Mouse (Mus musculus): ENCODE results near the gene Cish. TPM values are rescaled to one million over a fixed set of nuclear protein-coding genes. Genes with fewer than 3 reads are reported as not detected.

Cish gene
- polyA plus RNA-seq, 1 experiment from 2014 or later: 6.0 TPM

DNA sequence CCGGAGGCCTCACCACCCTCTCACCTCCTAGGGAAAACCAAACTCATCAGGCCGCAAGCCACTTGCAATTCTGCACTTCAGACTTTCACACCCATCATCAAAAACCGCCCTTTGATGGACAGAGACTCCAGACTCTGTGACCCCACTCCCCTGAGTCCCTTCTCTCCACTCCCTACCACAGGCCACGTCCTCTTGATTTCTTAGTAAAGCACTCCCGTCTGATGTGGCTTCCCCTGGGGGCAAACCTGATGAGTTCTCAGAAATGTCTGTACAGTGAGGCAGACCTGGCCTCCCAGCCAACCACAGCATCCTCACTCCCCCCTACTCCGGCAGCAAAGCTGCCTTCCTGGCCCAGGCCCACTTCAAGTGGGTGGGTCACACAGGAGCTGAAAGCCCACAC, 38.5 kb downstream of the Cish start:
- H3K9ac ChIP-seq: no peak overlapping the region
- no peak overlapping the region for H3K4me3 ChIP-seq (replicated peaks)
- no peak overlapping the region for H3K27ac ChIP-seq
- no peaks in the 10 kb centered on the region; the same call in 1 of the 2 replicates for H3K36me3 ChIP-seq (replicated peaks)
- no peaks in the 10 kb centered on the region for H3K9me3 ChIP-seq
- H3K4me2 ChIP-seq: no peak overlapping the region
- no peak for ATAC-seq (ENCODE audit: low FRiP score)
- peaks cover 14% of the 10 kb centered on the region for H3K4me1 ChIP-seq
- no peaks in the 10 kb centered on the region for H3K27me3 ChIP-seq
- WGBS: 91% methylated on average over 6 of the region's 6 CpGs

DNA sequence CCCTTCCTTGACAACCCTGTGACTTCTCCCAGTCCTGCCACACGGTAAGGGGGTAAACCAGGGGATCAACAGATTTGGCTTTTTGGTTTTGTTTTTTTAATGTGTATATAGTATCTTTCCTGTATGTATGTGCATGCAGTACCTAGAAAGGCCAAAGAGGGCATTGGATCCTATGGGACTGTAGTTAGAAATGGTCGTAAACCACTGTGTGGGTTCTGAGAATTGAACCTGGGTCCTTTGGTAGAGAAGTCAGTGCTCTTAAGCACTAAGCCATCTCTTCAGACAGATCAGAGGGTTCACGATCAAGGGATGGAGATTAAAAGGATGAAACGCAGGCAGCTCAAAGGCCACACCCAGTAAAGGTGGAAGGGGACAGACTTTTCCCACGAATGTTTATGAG, 39.2 kb downstream of the Cish start:
- WGBS: 89% methylated on average over 5 of the region's 5 CpGs
- Histone ChIP-seq H3K4me2 (no peak overlapping the region), H3K27ac (no peak overlapping the region), H3K9ac (no peak overlapping the region), H3K4me3 (replicated peaks) (no peak overlapping the region), H3K27me3 (no peaks in the 10 kb centered on the region), H3K36me3 (replicated peaks) (no peaks in the 10 kb centered on the region; the same call in 1 of the 2 replicates), H3K9me3 (no peaks in the 10 kb centered on the region), H3K4me1 (peaks cover 16% of the 10 kb centered on the region)
- no peak for ATAC-seq (ENCODE audit: low FRiP score)

DNA sequence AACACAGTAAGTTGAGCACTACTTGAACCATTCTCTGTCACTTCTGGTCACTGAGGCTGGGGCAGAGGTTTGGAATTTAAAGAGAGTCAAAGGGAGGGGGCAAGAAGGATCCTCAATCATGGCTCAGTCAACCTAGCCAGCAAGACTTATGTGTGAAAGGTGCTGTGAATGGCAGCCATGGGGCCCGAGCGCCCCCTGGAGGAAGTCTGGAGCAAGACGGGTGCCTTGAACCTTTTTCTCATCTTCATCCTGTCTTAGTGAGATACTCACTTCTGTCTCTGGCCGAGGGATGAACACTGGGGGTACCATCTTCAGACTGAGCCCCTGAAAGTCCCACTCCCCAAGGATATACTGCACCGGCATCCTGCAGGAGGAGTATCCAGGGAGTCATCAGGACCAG, 40.1 kb downstream of the Cish start:
- H3K4me2 ChIP-seq: no peak overlapping the region
- H3K4me1 ChIP-seq: peaks cover 21% of the 10 kb centered on the region
- H3K4me3 ChIP-seq (replicated peaks): no peak overlapping the region
- no peak overlapping the region for H3K9ac ChIP-seq
- no peak overlapping the region for H3K27ac ChIP-seq
- no peaks in the 10 kb centered on the region for H3K9me3 ChIP-seq
- ATAC-seq (ENCODE audit: low FRiP score): no peak
- H3K36me3 ChIP-seq (replicated peaks): no peaks in the 10 kb centered on the region; the same call in 1 of the 2 replicates
- no peaks in the 10 kb centered on the region for H3K27me3 ChIP-seq
- WGBS: 14% methylated on average over 5 of the region's 5 CpGs

DNA sequence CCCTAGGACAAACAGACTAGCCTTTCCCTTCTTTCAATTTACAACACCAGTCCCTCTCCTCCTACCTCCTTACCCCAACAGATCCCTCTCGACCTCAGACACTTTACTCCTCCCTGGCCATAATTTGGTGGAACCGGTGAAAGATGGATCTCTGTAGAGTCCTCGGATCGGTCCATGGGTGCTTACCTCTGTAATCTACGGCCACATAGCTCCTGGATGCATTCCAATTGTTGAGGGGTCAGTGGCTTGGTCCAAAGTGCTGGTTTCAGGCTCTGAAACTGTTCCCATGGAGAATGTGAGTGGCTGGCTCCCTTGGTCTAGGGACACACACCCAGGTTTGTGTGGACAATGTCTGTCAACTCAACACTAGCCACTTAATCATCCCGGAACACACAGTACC, 40.6 kb downstream of the Cish start:
- WGBS: 89% methylated on average over 6 of the region's 6 CpGs

DNA sequence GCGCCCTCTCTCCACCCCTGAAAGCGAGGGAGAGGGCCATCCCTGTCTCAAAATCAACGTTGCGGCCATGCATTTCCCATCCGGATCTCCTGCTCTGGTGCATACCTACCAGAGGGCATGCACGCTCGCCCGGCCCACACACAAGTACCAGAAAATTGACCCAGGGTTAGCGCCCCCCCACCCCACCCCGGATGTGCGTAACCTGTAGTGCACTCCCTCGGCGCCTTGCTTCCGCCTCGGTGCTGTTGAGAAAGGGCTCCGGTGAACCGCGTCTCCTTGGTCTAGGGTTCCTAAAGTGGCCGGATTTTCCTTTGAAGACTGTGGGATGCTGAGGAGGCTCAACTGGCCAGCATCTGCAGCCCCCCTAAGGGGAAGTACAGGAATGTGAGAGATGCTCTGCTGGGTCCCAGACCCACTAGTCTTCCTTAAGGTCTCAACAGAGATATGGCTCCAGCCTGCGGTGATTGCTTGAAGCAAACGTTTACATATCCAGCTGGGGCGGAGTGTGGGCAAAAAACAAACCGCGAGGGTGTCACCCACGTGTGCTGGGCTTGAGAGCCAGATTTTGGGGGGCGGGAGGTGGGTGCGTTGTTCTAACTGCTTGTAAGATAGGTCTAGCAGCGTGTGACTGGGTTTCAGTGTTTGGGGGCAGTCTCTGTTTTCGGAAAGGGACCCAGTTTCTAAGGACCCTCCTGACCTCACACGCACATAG, 42.5 kb downstream of the Cish start, which contains the start of gene Hemk1:
TSS of gene Hemk1 (minus strand) at position 179 of the 712 bp plus-strand sequence.
- no peaks in the 10 kb centered on the region; the same call in 1 of the 2 replicates for H3K36me3 ChIP-seq (replicated peaks)
- H3K27me3 ChIP-seq: peaks cover 15% of the 10 kb centered on the region
- H3K4me3 ChIP-seq (replicated peaks): peak within 1 kb of the TSS; percentile 53
- peak within 1 kb of the TSS; percentile 74 for H3K4me2 ChIP-seq
- H3K4me1 ChIP-seq: peaks cover 25% of the 10 kb centered on the region
- H3K9ac ChIP-seq: peak within 1 kb of the TSS; percentile 69
- no peaks in the 10 kb centered on the region for H3K9me3 ChIP-seq
- 4% methylated on average over 30 of the region's 30 CpGs for WGBS
- peak within 1 kb of the TSS; percentile 16; the same call in 1 of the 2 replicates for H3K27ac ChIP-seq
- peak; percentile 77 for ATAC-seq (ENCODE audit: low FRiP score)

More for the DNA sequence above, 40.6 kb downstream of the Cish start:
- no peak overlapping the region for H3K27ac ChIP-seq
- H3K4me3 ChIP-seq (replicated peaks): no peak overlapping the region
- peaks cover 25% of the 10 kb centered on the region for H3K4me1 ChIP-seq
- no peaks in the 10 kb centered on the region for H3K9me3 ChIP-seq
- no peaks in the 10 kb centered on the region; the same call in 1 of the 2 replicates for H3K36me3 ChIP-seq (replicated peaks)
- peaks cover 4% of the 10 kb centered on the region for H3K27me3 ChIP-seq
- H3K4me2 ChIP-seq: no peak overlapping the region
- H3K9ac ChIP-seq: no peak overlapping the region
- ATAC-seq (ENCODE audit: low FRiP score): no peak

DNA sequence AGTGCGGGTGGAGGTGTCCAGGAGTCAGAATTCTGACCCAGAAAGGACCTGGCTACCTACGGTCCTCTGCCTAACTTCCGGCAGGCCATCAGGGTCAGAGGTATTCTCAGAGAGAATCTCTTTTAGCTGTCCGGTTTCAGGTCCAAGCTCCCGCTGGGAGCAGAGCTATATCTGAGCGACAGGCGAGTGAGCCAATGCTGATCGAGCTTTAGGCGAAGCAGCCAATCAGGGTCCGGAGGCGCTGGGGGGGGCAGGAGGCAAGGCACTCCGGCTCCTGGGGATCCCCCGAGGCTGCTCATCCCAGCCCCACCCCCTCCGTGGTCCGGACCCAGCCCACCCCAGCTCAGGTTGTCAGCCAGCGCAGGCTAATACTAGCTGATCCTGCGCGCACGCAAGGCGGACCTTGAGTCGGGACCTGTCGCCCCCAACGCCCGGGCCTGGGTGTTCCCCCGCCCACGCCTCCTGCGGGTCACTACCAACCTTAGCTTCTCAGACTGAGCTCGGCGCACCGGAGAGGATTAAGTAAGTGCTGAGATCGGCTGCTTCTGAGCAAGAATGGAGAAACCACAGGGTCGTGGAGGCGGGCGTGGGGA, 44.5 kb downstream of the Cish start, which contains the start of gene 6430571L13Rik:
TSS of gene 6430571L13Rik (plus strand) at position 336 of the 593 bp plus-strand sequence.
- H3K36me3 ChIP-seq (replicated peaks): no peaks in the 10 kb centered on the region
- peak within 1 kb of the TSS; percentile 59 for H3K4me3 ChIP-seq (replicated peaks)
- H3K4me1 ChIP-seq: peaks cover 25% of the 10 kb centered on the region
- WGBS: under 1% methylated on average over 34 of the region's 34 CpGs
- H3K9me3 ChIP-seq: no peaks in the 10 kb centered on the region
- H3K27me3 ChIP-seq: peaks cover 21% of the 10 kb centered on the region
- ATAC-seq (ENCODE audit: low FRiP score): peak; percentile 94
- no peak within 1 kb of the TSS for H3K27ac ChIP-seq
- peak within 1 kb of the TSS; percentile 62 for H3K9ac ChIP-seq
- peak within 1 kb of the TSS; percentile 69 for H3K4me2 ChIP-seq

DNA sequence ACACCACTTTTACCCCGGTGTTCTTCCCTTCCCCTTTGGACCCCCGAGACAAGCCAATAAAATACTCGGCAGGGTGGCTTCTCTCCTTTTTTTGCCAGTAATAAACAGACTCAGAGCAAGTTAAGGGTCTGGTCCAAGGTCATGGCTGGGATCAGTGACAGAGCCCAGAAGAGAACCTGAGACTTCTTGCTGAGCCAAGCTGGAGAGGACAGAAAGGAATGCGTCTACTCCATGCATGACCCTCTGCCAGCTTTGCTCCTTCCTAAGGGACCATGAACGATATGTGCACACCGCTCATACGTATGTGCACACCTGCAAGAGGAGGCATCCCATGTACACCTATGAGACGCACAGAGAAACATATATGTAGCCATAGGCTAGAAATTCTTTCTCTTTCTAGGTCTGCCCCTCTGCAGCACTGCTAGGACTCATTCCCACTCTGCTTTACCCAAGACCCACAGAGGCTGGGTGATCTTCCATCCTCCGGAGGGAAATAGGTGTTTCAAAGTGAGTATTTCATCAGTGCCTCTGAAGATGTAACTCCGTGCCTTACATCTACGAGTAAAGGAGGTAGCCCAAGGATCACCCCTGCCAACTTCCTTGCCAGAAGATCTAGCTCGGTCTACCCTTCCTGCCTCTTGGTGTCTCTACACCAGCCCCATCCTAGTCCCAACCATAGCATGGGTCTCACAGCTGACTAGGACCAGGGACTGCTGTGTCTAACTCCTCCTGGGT, 45.3 kb downstream of the Cish start:
- no peaks in the 10 kb centered on the region for H3K9me3 ChIP-seq
- 55% methylated on average over 12 of the region's 12 CpGs for WGBS
- H3K4me1 ChIP-seq: peaks cover 25% of the 10 kb centered on the region
- H3K4me3 ChIP-seq (replicated peaks): peak overlapping the region; percentile 59
- no peak for ATAC-seq (ENCODE audit: low FRiP score)
- H3K36me3 ChIP-seq (replicated peaks): no peaks in the 10 kb centered on the region
- H3K4me2 ChIP-seq: peak overlapping the region; percentile 69
- H3K27me3 ChIP-seq: peaks cover 21% of the 10 kb centered on the region
- H3K27ac ChIP-seq: no peak overlapping the region
- H3K9ac ChIP-seq: peak overlapping the region; percentile 62

DNA sequence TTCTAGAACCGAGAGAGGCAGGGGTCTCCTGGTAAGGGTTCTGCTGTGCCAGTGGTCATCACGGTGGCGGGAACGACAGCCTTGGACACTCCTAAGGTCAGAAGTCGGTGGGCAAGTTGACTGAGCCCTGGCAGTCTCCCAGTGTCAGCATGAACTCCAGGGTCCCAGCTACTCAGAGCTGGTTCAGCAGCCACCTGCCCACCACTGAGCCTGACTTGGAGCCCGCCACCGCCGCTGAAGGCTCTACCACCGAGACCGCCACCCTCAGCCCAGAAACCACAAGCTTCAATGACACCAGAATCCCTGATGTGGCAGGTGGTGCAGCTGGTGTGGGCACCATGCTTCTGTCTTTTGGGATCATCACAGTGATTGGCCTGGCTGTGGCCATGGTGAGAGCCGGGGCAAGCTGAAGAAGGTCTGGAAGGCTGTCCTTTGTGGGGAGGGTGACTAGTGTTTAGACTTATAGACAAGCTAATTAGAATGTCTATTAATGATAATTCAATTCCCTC, 46.4 kb downstream of the Cish start:
- no peak overlapping the region for H3K4me2 ChIP-seq
- H3K27ac ChIP-seq: no peak overlapping the region
- peaks cover 21% of the 10 kb centered on the region for H3K27me3 ChIP-seq
- no peaks in the 10 kb centered on the region for H3K36me3 ChIP-seq (replicated peaks)
- no peak overlapping the region for H3K9ac ChIP-seq
- H3K4me1 ChIP-seq: peaks cover 25% of the 10 kb centered on the region
- no peak for ATAC-seq (ENCODE audit: low FRiP score)
- no peak overlapping the region for H3K4me3 ChIP-seq (replicated peaks)
- H3K9me3 ChIP-seq: no peaks in the 10 kb centered on the region
- WGBS: 91% methylated on average over 11 of the region's 11 CpGs

DNA sequence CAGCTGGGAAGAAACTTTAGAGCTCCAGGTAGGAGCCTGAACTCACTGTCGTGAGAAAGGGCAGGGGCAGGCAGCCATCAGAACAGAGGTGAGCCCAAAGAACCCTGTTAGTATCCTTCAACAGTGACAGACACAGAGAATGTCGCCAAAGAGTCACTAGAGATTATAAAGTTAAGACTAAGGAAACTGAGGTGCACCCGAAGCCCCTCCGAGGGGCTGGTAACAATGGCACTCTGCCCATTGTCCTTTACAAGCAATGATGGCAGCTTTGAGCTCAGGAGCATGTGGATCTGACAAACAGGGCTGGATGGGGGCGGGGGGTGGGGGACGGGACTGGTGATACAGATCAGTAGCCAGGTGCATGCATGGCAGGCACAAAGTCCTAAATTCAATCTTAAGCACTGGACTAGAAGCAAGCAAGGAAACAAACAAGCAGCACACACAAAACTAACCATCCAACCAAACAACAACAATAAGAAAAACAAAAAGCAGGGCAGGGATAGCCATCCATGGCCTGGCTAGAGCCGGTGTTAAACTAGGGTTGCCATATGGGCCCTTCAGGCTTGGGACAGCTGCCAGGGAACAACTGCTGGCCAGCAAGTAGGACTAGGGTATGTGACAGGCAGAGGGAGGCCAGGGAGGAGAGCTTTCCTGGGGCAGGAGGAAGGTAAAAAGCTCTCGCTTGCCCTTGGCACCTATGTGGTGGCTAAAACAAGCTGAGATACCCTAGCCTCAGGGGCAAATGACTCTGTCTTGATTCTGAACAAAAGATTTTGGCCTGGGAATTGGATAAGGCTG, 47.5 kb downstream of the Cish start:
- Histone ChIP-seq H3K4me3 (replicated peaks) (no peak overlapping the region), H3K27me3 (peaks cover 21% of the 10 kb centered on the region), H3K36me3 (replicated peaks) (no peaks in the 10 kb centered on the region), H3K27ac (no peak overlapping the region), H3K9ac (no peak overlapping the region), H3K4me2 (no peak overlapping the region), H3K9me3 (no peaks in the 10 kb centered on the region), H3K4me1 (peaks cover 18% of the 10 kb centered on the region)
- WGBS: 71% methylated on average over 8 of the region's 8 CpGs
- no peak for ATAC-seq (ENCODE audit: low FRiP score)

DNA sequence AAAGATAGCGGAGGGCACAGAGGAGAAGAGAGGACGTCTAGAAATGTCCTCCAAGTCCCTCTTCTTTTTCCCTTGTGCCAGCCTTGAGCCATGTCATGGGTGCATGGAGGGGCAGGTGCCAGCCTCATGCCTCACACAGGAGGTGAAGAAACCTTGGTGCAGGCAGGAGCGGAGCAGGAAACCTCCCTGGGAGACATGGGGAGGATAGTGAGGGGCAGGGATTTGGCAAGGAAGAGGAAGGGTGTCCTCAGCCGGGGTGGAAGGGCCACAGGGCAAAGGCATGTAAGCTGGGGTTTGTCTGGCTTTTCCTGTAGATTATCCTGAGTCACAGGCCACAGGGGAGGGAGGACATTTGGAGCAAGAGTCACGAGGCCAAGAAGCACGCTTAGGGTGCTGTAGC, 48.2 kb downstream of the Cish start:
- Histone ChIP-seq H3K4me3 (replicated peaks) (no peak overlapping the region), H3K4me2 (no peak overlapping the region), H3K27ac (no peak overlapping the region), H3K36me3 (replicated peaks) (no peaks in the 10 kb centered on the region), H3K9me3 (no peaks in the 10 kb centered on the region), H3K9ac (no peak overlapping the region), H3K4me1 (peaks cover 11% of the 10 kb centered on the region), H3K27me3 (peaks cover 21% of the 10 kb centered on the region)
- WGBS: 73% methylated on average over 6 of the region's 6 CpGs
- no peak for ATAC-seq (ENCODE audit: low FRiP score)

DNA sequence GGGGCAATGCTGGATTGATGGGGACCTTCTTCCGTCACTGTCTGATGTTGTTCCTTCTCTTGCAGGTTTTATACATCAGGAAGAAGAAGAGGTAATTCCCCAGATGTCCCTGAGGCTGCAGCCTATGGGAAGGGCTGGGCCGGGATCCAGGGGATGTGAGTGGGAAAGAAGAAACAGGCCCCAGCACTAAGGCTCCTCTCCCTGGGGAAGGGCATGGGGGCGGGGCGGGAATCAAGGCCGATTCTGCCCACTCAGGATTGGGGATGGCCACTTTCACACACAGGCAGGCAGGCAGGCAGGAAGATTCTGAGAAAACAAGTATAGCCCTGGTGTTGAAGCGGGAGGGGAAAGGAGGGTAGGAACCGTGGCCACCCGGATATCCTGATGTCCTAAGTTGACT, 50.3 kb downstream of the Cish start:
- WGBS: 90% methylated on average over 8 of the region's 8 CpGs
- H3K27ac ChIP-seq: no peak overlapping the region
- no peak for ATAC-seq (ENCODE audit: low FRiP score)

More for the DNA sequence above, 50.3 kb downstream of the Cish start:
- no peaks in the 10 kb centered on the region for H3K36me3 ChIP-seq (replicated peaks)
- H3K9me3 ChIP-seq: no peaks in the 10 kb centered on the region
- H3K4me2 ChIP-seq: no peak overlapping the region
- peaks cover 3% of the 10 kb centered on the region for H3K4me1 ChIP-seq
- peaks cover 20% of the 10 kb centered on the region for H3K27me3 ChIP-seq
- H3K4me3 ChIP-seq (replicated peaks): no peak overlapping the region
- no peak overlapping the region for H3K9ac ChIP-seq
